Mouse (Mus musculus) G1E (cell line): ENCODE data around the gene Afap1l2.

Experiments used
- CTCF ChIP-seq: IDR thresholded peaks from 2 replicates; pipeline ENCODE4 v1.5.1; 2012; ENCODE audit warnings: low read depth, low read length, inconsistent platforms, mixed read lengths
- GATA1 ChIP-seq: IDR thresholded peaks from 2 replicates; pipeline ENCODE4 v1.6.1; 2012; ENCODE audit warnings: borderline replicate concordance, low read length, inconsistent platforms, mixed read lengths
- GATA2 ChIP-seq: IDR thresholded peaks from 2 replicates; pipeline ENCODE4 v1.6.1; 2012; ENCODE audit warnings: low read depth, low read length, inconsistent platforms, borderline replicate concordance
- POLR2AphosphoS5 ChIP-seq: IDR thresholded peaks from 2 replicates; pipeline ENCODE4 v1.6.1; 2012; ENCODE audit warnings: low read depth, low read length, inconsistent platforms; ENCODE audit not compliant: insufficient replicate concordance
- TAL1 ChIP-seq: conservative IDR thresholded peaks from 2 replicates; pipeline ENCODE4 v1.6.1; 2012; ENCODE audit warnings: low read depth, low read length, inconsistent platforms, mixed read lengths

GRCm38 (mm10) chr19:56935777-56936176 lies 72.3 kb downstream of the Afap1l2 start:
- no peak for TF ChIP-seq CTCF
- no peak for TF ChIP-seq GATA1
- no peak for TF ChIP-seq TAL1
- no peak for TF ChIP-seq POLR2AphosphoS5
- no peak for TF ChIP-seq GATA2
